Mouse (Mus musculus) kidney, adult 2 months (tissue): ENCODE results near the gene Dmrtc2.

Source experiments
- CTCF ChIP-seq: fragments of 200-500 bp; conservative IDR thresholded peaks from 2 replicates; pipeline ENCODE4 v1.5.1; 2011; ENCODE audit warnings: low read depth, mild to moderate bottlenecking, control low read depth, low read length, moderate library complexity, mixed read lengths; ENCODE audit not compliant: insufficient read depth, insufficient read length
- POLR2A ChIP-seq: fragments of 200-500 bp; IDR thresholded peaks from one replicate; pipeline ENCODE4 v1.6.1; 2011; ENCODE audit warnings: low read depth, low read length, control low read depth

- TF ChIP-seq CTCF, result peak; percentile 75
- no peak for TF ChIP-seq POLR2A
Observed at GRCm38 (mm10) chr7:24904936-24905335, 35.1 kb downstream of the Dmrtc2 start.
